Mouse (Mus musculus) liver, embryonic 14.5 days (tissue): ENCODE results near the gene Cnot1. TPM values are rescaled to one million over a fixed set of nuclear protein-coding genes. Genes with fewer than 3 reads are reported as not detected.

Source experiments
- ATAC-seq: fragments of 200-750 bp; cut with Nextera tagmentation; 2 replicates; pipeline ENCODE4 v1.8.0; 2017; ENCODE audit warnings: moderate number of reproducible peaks, mild to moderate bottlenecking, moderate library complexity; ENCODE audit not compliant: insufficient read depth
- DNase-seq, 3 experiments: peaks; one replicate each; pipeline ENCODE4 v3.0.0-alpha.2; 2012 to 2013; ENCODE audit warnings: low read depth in 3 of 3, low spot score in 3 of 3
- H3K27ac ChIP-seq: fragments of 300-500 bp; sonication (generic); 2 replicates; pipeline ENCODE4 v1.5.1; 2014; ENCODE audit warnings: moderate library complexity, mild to moderate bottlenecking, control low read depth, inconsistent platforms
- H3K27me3 ChIP-seq: fragments of 300-500 bp; sonication (generic); 2 replicates; pipeline ENCODE4 v1.6.1; 2014; ENCODE audit warnings: mild to moderate bottlenecking, low read length, moderate library complexity; ENCODE audit not compliant: control insufficient read depth, insufficient read depth
- H3K36me3 ChIP-seq: fragments of 300-500 bp; sonication (generic); replicated peaks from 2 replicates; pipeline ENCODE4 v1.6.1; 2014; ENCODE audit warnings: low read depth; ENCODE audit not compliant: control insufficient read depth, insufficient read depth
- H3K4me1 ChIP-seq, 2 experiments: fragments of 200-500 bp in 1 of 2; fragments of 300-500 bp in 1 of 2; sonication (generic) in 1 of 2; replicated peaks; 2 replicates each; pipeline ENCODE4 v1.6.1; 2012 to 2014; ENCODE audit warnings: antibody characterized with exemption in 1 of 2, inconsistent platforms in 1 of 2, low read length in 1 of 2; ENCODE audit not compliant: control insufficient read depth in 2 of 2, insufficient read depth in 2 of 2
- H3K4me2 ChIP-seq: fragments of 300-500 bp; sonication (generic); 2 replicates; pipeline ENCODE4 v1.6.1; 2014; ENCODE audit warnings: low read depth, mild to moderate bottlenecking, control low read depth, moderate library complexity
- H3K4me3 ChIP-seq, 2 experiments: fragments of 200-500 bp in 1 of 2; fragments of 300-500 bp in 1 of 2; sonication (generic) in 1 of 2; 2 replicates each; pipeline ENCODE4 v1.5.1; 2012 to 2014; ENCODE audit warnings: low read depth in 2 of 2, low read length in 2 of 2, mild to moderate bottlenecking in 2 of 2, control low read depth in 1 of 2, inconsistent platforms in 1 of 2, moderate library complexity in 1 of 2; ENCODE audit not compliant: insufficient read depth in 1 of 2
- H3K9ac ChIP-seq: fragments of 300-500 bp; sonication (generic); replicated peaks from 2 replicates; pipeline ENCODE4 v1.6.1; 2014; ENCODE audit warnings: mild to moderate bottlenecking, control low read depth, moderate library complexity
- H3K9me3 ChIP-seq: fragments of 300-500 bp; sonication (generic); 2 replicates; pipeline ENCODE4 v1.6.1; 2016; ENCODE audit warnings: low read length, mixed read lengths; ENCODE audit not compliant: control insufficient read depth
- CTCF ChIP-seq: IDR thresholded peaks from 2 replicates; pipeline ENCODE4 v1.5.1; 2016; ENCODE audit warnings: antibody characterized with exemption, low read depth, control low read depth
- EP300 ChIP-seq: IDR thresholded peaks from 2 replicates; pipeline ENCODE4 v1.6.1; 2016; ENCODE audit warnings: antibody characterized with exemption, low read depth
- WGBS: fragments of 180-500 bp; shearing (Covaris S2); extraction: QIAGEN DNeasy Blood & Tissue Kit; methylation state at CpG from one replicate; pipeline ENCODE4 v1.1.7; 2014; ENCODE audit not compliant: insufficient replicate concordance; 5-methylcytosine and 5-hydroxymethylcytosine counted together
- polyA plus RNA-seq, 2 experiments: library from polyadenylated mRNA; depleted of rRNA in 1 of 2; stranded (reverse) in 1 of 2; unstranded in 1 of 2; fragments of >200 nt; fragmentation: Nextera tagmentation in 1 of 2; extraction: Ambion mirVana in 1 of 2; gene quantifications; 2 replicates each; pipeline versions ENCODE4 v1.2.1 to v1.2.3; 2012 to 2014

Gene Cnot1
- polyA plus RNA-seq, 2 experiments, result 33.1 to 41.8 TPM

DNA sequence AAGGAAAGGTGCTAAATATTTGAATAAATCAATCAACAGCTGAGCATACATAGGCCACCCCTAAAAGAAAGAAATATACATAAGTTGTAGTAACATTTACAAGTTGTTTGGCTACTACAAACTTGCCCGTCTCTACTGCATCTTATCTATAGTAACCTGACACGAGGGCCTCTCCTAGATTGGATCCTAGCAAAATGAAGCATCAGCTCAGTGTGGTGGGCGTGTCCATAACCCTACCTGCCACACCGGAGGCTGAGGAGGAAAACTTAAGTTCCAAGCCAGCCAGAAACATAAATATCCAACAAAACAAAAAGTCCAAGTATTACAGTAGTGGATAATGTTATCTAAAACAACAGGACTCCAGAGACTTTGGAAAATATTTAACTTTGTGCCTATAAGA lies 79.6 kb downstream of the Cnot1 start:
- H3K9ac ChIP-seq, result no peak overlapping the region
- ATAC-seq (peak; percentile 64; the same call in 1 of the 2 replicates), DNase-seq (no peak)
- H3K27ac ChIP-seq, result no peak overlapping the region
- H3K9me3 ChIP-seq, result no peaks in the 10 kb centered on the region
- H3K4me3 ChIP-seq, result no peak overlapping the region
- H3K4me2 ChIP-seq, result no peak overlapping the region
- no peaks in the 10 kb centered on the region for H3K4me1 ChIP-seq
- 28% methylated on average over 4 of the region's 4 CpGs for WGBS
- H3K36me3 ChIP-seq, result peaks cover 83% of the 10 kb centered on the region
- TF ChIP-seq EP300, result no peak
- TF ChIP-seq CTCF, result no peak
- no peaks in the 10 kb centered on the region for H3K27me3 ChIP-seq

DNA sequence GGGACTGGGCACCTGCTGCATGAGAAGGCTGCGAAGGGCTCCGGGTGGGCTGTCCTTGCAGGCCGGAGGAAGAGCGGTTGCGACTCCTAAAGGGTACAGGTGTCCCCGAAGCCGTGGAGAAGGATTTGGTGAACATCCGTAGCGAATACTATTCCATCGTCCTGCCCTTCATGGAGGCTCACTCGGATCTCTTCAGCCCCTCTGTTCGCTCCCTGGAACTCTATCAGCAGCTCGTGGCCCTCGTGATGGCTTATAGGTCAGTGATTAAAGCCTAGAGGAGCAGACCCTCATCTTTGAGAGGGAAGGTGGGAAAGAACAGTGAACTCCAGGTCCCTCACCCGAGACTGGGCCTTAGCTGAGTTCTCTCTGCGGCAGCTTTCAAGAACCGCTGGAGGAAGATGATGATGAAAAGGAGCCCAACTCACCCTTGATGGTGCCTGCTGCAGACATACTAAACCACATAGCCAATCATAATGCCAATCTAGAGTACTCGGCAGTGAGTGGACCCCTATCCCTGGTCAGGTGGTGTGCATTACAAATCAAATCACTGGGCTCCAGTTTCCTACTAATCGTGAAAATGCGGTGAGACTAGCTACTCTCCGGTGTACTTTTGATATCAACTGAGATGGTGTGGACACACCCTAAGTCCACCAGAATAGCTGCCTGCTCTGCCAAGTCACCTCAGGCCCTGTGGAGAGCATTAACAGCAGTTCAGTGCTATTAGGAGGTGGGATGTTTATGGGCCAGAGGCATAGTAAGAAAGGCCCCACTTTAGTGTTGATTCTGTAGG lies 90.5 kb downstream of the Cnot1 start:
- H3K36me3 ChIP-seq, result peaks cover 38% of the 10 kb centered on the region
- peak in 1 of 3 experiments; percentile 15 for DNase-seq
- 13% methylated on average over 21 of the region's 21 CpGs for WGBS

DNA sequence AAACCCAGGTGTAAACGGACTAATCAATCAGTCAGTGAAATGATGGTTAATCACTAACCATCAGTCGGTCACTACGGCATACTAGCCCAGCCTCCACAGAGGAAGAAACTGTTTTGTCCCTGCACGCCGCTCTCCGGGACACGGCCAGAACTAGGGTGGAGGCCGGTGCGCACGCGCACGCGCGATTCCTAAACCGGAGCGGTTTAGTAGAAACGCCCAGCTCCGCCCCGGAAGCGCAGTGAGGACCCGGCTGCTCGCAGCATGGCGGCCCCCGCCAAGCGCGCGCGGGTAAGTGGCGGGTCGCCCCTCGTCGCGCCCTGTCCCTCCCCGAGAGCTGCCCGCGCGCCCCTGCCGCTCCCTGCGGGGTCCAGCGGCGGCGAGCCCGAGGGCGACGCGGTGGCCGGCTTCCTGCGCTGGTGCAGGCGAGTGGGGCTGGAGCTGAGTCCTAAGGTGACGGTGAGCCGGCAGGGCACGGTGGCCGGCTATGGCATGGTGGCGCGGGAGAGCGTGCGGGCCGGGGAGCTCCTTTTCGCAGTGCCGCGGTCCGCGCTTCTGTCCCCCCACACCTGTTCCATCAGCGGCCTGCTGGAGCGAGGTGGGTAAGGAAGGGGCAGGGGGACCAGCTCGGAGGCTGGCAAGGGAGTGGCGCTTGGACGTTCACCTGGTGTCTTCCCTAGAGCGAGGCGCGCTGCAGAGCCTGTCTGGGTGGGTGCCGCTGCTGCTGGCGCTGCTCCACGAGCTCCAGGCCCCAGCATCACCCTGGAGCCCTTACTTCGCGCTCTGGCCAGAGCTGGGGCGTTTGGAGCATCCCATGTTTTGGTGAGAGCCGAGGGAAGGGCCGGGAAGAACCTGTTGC lies 91.4 kb downstream of the Cnot1 start, which contains the start of gene Setd6:
Setd6 (plus strand) TSS at position 206 of the 856 bp plus-strand sequence.
- peak within 1 kb of the TSS; percentile 67 for H3K4me2 ChIP-seq
- under 1% methylated on average over 78 of the region's 79 CpGs for WGBS
- peak; percentile 77 to 80 (median 79) for DNase-seq

More for the DNA sequence above, 90.5 kb downstream of the Cnot1 start:
- H3K27me3 ChIP-seq, result no peaks in the 10 kb centered on the region
- H3K27ac ChIP-seq, result no peak overlapping the region
- H3K4me1 ChIP-seq, result peaks cover 16 to 18% of the 10 kb centered on the region in 2 experiments
- H3K4me3 ChIP-seq, result peak overlapping the region; percentile 63 to 79
- H3K4me2 ChIP-seq, result peak overlapping the region; percentile 67
- H3K9ac ChIP-seq, result peak overlapping the region; percentile 56
- TF ChIP-seq CTCF, result no peak
- no peak for TF ChIP-seq EP300
- H3K9me3 ChIP-seq, result no peaks in the 10 kb centered on the region
- no peak for ATAC-seq

DNA sequence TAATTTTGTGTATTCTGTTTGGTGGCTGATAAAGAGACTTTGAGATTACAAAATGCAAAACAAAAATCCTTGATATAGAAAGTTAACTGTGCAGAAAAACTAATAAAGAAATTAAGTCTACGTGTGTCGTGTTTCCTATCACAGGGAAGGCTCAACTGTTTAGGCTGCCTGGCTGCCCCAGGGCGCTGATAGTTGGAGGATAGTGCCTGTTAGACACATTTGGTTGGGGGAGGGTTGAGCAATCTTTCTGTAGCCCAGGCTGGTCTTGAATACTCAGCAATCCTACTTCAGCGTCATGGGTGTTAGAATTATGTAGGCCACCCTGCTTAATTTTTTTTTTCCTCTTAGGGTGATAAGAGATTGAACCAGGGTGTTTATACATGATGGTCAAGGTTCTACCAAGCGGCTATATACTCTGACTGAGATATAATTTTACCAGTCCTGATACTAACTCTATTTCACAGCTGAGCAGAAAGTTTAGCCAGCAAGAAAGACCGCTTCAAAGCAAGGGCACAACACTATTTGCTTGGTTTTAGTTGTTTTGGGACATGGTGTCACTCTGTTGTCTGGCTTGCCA lies 92.3 kb downstream of the Cnot1 start:
- no peaks in the 10 kb centered on the region for H3K27me3 ChIP-seq
- no peaks in the 10 kb centered on the region for H3K9me3 ChIP-seq
- H3K27ac ChIP-seq, result peak overlapping the region; percentile 69
- H3K36me3 ChIP-seq, result peaks cover 28% of the 10 kb centered on the region
- H3K4me3 ChIP-seq, result peak overlapping the region in 1 of 2 experiments; percentile 63; a peak in 2 of 4 replicates
- WGBS, result 35% methylated on average over 6 of the region's 6 CpGs
- H3K4me1 ChIP-seq, result peaks cover 16 to 18% of the 10 kb centered on the region in 2 experiments
- H3K4me2 ChIP-seq, result peak overlapping the region; percentile 67
- TF ChIP-seq CTCF (no peak), EP300 (no peak)
- H3K9ac ChIP-seq, result peak overlapping the region; percentile 56
- ATAC-seq (no peak), DNase-seq (no peak)

More for the DNA sequence above, 91.4 kb downstream of the Cnot1 start, which contains the start of gene Setd6:
- peak within 1 kb of the TSS; percentile 56 for H3K9ac ChIP-seq
- H3K9me3 ChIP-seq, result no peaks in the 10 kb centered on the region
- peak within 1 kb of the TSS; percentile 69 for H3K27ac ChIP-seq
- H3K4me3 ChIP-seq, result peak within 1 kb of the TSS; percentile 63 to 79
- ATAC-seq, result peak; percentile 86
- H3K27me3 ChIP-seq, result no peaks in the 10 kb centered on the region
- TF ChIP-seq CTCF (no peak), EP300 (no peak)
- peaks cover 16 to 18% of the 10 kb centered on the region in 2 experiments for H3K4me1 ChIP-seq
- peaks cover 31% of the 10 kb centered on the region for H3K36me3 ChIP-seq
